Mouse (Mus musculus): ENCODE results near the gene Bscl2.

Bscl2 gene

GRCm38 (mm10) chr19:8837251-8837791 is at the start of gene Bscl2:
TSS of gene Bscl2 (plus strand) at chr19:8837467.
- peak; percentile 85 to 86 for DNase-seq (ENCODE audit: low spot score in 2 of 2)

GRCm38 (mm10) chr19:8788521-8788920 is 48.7 kb upstream of the Bscl2 start:
- DNase-seq (ENCODE audit: low spot score in 2 of 2): no peak

DNA sequence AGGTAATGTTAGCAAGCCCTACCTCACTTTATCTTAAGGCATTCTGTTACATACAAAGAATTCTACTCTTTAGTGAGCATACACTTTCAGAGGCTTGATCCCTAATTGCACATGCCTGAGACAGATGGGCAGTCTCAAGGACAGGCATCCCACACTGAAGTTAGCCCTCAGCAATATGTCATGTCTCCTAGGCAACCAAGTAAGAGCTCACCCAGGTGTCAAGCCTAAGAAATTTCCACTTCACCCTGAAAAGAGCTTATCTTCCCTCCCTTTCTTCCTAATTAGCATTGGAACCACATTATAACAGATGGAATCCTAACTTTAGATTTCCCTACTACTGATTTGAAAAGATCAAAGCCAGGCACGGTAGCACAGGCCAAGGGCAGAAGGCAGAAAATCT is 48.1 kb upstream of the Bscl2 start:
- no peak for DNase-seq (ENCODE audit: low spot score in 2 of 2)

GRCm38 (mm10) chr19:8790171-8790570 is 47.1 kb upstream of the Bscl2 start:
- no peak for DNase-seq (ENCODE audit: low spot score in 2 of 2)

GRCm38 (mm10) chr19:8798264-8798946 is 38.9 kb upstream of the Bscl2 start, which contains the start of gene Polr2g:
TSS of gene Polr2g (minus strand) at chr19:8798577.
- DNase-seq (ENCODE audit: low spot score in 2 of 2): peak; percentile 86 to 88

DNA sequence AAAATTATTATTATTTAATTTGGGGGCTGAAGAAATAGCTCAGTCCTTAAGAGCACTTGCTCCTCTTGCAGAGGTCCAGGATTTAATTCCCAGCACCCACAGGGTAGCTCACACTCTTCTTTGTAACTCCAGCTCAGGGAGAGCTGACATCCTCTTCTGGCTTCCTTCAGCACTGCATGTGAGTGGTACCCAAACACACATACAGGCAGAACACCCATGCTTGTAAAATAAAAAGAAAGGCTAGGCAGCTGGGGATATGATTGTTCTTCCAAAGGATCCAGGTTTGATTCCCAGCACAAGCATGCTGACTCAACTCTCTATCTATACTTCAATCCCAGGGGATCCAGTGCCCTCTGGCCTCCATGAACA is 38.3 kb upstream of the Bscl2 start:
- DNase-seq (ENCODE audit: low spot score in 2 of 2): no peak

DNA sequence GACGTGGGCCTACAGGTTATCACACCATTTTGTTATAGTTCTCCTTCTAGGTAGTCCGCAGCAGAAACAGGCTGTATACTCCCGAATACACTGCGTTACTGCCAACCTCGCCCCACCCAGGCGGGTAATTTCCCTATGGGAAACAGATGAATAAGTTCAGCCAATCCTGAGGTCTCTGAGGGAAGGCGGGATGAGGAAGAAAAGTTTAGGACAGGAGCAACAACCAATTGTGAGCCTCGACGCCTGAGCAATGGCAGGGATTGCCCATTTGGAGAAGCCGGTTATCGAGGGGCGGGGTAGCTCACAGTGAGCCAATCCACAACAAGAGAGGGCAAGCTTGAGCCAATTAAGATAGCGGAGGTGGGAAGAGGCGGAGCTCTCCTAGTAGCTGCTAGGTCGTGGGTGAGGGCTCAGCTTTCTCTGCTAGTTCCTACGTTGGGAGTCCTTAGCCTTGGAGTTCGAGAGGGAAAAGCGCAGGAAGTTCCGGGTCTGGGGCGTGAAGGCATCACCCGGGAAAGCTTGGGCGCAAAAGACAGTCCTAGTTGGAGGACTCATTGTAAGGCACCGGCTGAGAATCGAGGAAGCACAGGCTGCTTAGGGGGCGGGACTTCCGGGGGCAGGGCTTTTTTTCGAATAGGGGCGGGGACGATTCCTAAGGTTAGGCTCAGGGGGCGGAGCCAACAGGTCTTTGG is 35.0 kb upstream of the Bscl2 start, which contains the start of gene Zbtb3:
Zbtb3 (plus strand) TSS at position 426 of the 692 bp plus-strand sequence.
- DNase-seq (ENCODE audit: low spot score in 2 of 2): peak; percentile 94 to 96

- DNase-seq (ENCODE audit: low spot score in 2 of 2): no peak
Measured at GRCm38 (mm10) chr19:8803204-8803780, 34.0 kb upstream of the Bscl2 start.

DNA sequence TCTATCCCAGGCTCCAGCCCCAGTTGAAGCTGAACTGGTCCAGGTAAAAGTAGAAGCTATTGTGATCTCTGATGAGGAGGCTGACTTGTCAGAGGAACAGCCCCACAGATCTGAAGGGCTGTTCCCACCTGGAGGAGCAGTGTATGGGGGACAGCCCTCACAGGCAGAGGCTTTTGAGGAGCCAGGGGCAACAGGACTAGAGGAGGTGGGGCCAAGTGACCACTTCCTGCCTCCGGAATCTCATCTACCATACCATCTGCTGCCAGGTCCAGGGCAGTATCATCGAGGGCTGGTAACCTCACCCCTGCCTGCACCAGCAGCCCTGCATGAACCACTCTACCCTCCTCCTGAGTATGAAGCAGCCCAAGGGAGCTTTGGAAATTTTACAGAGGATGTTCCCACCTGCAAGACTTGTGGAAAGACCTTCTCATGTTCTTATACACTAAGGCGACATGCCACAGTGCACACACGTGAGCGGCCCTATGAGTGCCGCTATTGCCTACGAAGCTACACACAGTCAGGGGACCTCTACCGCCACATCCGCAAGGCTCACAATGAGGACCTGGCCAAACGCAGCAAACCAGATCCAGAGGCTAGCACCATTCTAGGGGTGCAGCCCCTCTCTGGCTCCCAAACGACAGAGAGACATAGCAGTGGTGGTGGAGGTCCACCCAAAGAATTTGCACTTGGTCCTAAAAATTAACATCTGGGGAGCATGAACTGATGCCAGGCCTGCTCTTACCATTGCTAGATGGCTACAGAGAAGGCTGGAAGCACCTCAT is 33.2 kb upstream of the Bscl2 start:
- DNase-seq (ENCODE audit: low spot score in 2 of 2): no peak

GRCm38 (mm10) chr19:8806810-8807209 is 30.5 kb upstream of the Bscl2 start:
- DNase-seq (ENCODE audit: low spot score in 2 of 2): no peak

- no peak for DNase-seq (ENCODE audit: low spot score in 2 of 2)
Measured at GRCm38 (mm10) chr19:8815812-8816211, 21.5 kb upstream of the Bscl2 start.

- DNase-seq (ENCODE audit: low spot score in 2 of 2): no peak
Measured at GRCm38 (mm10) chr19:8817001-8817400, 20.3 kb upstream of the Bscl2 start.

GRCm38 (mm10) chr19:8818301-8818798 is 18.9 kb upstream of the Bscl2 start:
- DNase-seq (ENCODE audit: low spot score in 2 of 2): no peak

GRCm38 (mm10) chr19:8818801-8819595 is 18.3 kb upstream of the Bscl2 start, which contains the start of gene Ttc9c:
TSS of gene Ttc9c (minus strand) at chr19:8819333.
- DNase-seq (ENCODE audit: low spot score in 2 of 2): peak; percentile 97 to 99

GRCm38 (mm10) chr19:8819596-8820423 is 17.5 kb upstream of the Bscl2 start, which contains the start of gene Hnrnpul2:
TSS of gene Hnrnpul2 (plus strand) at chr19:8820010.
- peak; percentile 97 to 98 for DNase-seq (ENCODE audit: low spot score in 2 of 2)

DNA sequence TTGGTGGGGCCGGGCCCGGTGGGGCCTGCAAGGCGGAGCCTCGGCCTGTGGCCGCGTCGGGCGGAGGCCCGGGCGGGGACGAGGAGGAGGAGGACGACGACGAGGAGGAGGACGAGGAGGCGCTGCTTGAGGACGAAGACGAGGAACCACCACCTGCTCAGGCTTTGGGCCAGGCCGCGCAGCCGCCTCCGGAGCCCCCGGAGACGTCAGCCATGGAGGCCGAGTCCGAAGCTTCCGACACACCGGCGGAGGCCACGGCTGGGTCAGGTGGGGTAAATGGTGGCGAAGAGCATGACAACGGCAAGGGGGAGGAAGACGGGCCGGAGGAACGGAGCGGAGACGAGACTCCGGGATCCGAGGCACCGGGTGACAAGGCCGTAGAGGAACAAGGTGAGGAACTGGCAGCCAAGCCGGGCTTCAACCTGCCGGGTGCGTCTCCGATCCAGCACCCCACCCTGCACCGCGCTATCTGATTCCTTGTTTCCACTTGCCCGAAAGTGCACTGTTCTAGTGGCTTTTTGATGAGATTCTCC is 16.8 kb upstream of the Bscl2 start:
- no peak for DNase-seq (ENCODE audit: low spot score in 2 of 2)

GRCm38 (mm10) chr19:8821146-8821545 is 16.1 kb upstream of the Bscl2 start:
- no peak for DNase-seq (ENCODE audit: low spot score in 2 of 2)

GRCm38 (mm10) chr19:8822696-8823095 is 14.6 kb upstream of the Bscl2 start:
- no peak for DNase-seq (ENCODE audit: low spot score in 2 of 2)

DNA sequence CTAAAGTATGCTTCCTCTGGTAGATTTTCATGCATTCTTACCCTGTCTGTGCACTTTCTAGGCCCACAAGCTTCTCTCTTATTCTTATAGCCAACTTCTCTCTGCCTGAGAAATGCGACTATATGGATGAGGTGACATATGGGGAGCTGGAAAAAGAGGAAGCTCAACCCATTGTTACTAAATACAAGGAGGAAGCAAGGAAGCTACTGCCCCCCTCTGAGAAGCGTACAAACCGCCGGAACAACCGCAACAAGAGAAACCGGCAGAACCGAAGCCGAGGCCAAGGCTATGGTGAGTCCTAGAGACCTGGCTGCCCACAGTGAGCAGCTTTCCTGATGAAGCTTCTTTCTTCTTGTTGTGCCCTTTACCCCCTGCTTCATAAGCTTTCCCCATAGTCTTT is 7.6 kb upstream of the Bscl2 start, which contains the start of gene AC129217.1:
AC129217.1 (plus strand) TSS at position 114 of the 400 bp plus-strand sequence.
- DNase-seq (ENCODE audit: low spot score in 2 of 2): no peak

Measured in frontal cortex, postnatal 10 days (tissue).